Mouse (Mus musculus): ENCODE data around the gene Chka. TPM values are rescaled to one million over a fixed set of nuclear protein-coding genes. Genes with fewer than 3 reads are reported as not detected.

The Chka gene
- polyA plus RNA-seq, 1 experiment: 39.1 TPM

DNA sequence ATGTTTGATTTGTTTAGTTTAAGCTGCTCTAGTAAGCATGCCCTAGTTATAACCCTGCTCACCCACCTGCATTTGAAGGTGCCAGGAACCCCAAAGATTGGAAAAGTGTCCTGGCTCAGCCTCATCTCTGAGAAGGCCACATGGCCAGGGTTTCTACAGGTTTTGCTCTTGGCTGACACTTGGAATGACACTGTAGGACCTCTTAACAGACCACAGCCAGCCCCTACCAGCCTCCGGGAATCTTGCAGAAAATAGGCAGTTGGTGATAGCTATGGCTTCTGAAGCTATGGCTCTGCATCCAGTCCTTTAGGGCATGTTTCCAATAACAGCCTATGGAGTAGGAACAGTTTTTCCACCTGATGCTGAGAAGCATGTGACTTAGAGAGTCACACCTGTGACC, 6.7 kb upstream of the Chka start:
- peaks cover 41% of the 10 kb centered on the region for H3K4me1 ChIP-seq (replicated peaks; ENCODE audit: control insufficient read depth, insufficient read depth, low read length)
- WGBS: 97% methylated on average over 1 of the region's 1 CpGs
- no peak overlapping the region for H3K27ac ChIP-seq (ENCODE audit: control insufficient read depth, insufficient read depth, low read length)
- H3K36me3 ChIP-seq (ENCODE audit: control insufficient read depth, insufficient read depth, low read length): no peaks in the 10 kb centered on the region
- TF ChIP-seq CTCF (IDR thresholded peaks at IDR 0.05; ENCODE audit: borderline replicate concordance, control insufficient read depth, extremely low read depth, insufficient read depth, low read length, poor library complexity): no peak
- no peak for TF ChIP-seq POLR2A (IDR thresholded peaks at IDR 0.05; ENCODE audit: control insufficient read depth, extremely low read depth, insufficient read depth, low read length, poor library complexity)
- no peak overlapping the region for H3K4me3 ChIP-seq (ENCODE audit: control insufficient read depth, insufficient read depth, low read length)
- no peak for DNase-seq
- no peaks in the 10 kb centered on the region for H3K27me3 ChIP-seq (ENCODE audit: control insufficient read depth, insufficient read depth, low read length)

- Histone ChIP-seq H3K36me3 (ENCODE audit: control insufficient read depth, insufficient read depth, low read length) (no peaks in the 10 kb centered on the region), H3K27me3 (ENCODE audit: control insufficient read depth, insufficient read depth, low read length) (no peaks in the 10 kb centered on the region), H3K4me3 (ENCODE audit: control insufficient read depth, insufficient read depth, low read length) (no peak overlapping the region), H3K4me1 (replicated peaks; ENCODE audit: control insufficient read depth, insufficient read depth, low read length) (peaks cover 39% of the 10 kb centered on the region), H3K27ac (ENCODE audit: control insufficient read depth, insufficient read depth, low read length) (no peak overlapping the region)
- 95% methylated on average over 11 of the region's 11 CpGs for WGBS
- no peak for DNase-seq
- no peak for TF ChIP-seq POLR2A (IDR thresholded peaks at IDR 0.05; ENCODE audit: control insufficient read depth, extremely low read depth, insufficient read depth, low read length, poor library complexity)
- no peak for TF ChIP-seq CTCF (IDR thresholded peaks at IDR 0.05; ENCODE audit: borderline replicate concordance, control insufficient read depth, extremely low read depth, insufficient read depth, low read length, poor library complexity)
Measured at GRCm38 (mm10) chr19:3845339-3845738, 6.2 kb upstream of the Chka start.

- 90% methylated on average over 1 of the region's 1 CpGs for WGBS
- DNase-seq: no peak
- Histone ChIP-seq H3K4me3 (ENCODE audit: control insufficient read depth, insufficient read depth, low read length) (no peak overlapping the region), H3K27ac (ENCODE audit: control insufficient read depth, insufficient read depth, low read length) (no peak overlapping the region), H3K27me3 (ENCODE audit: control insufficient read depth, insufficient read depth, low read length) (no peaks in the 10 kb centered on the region), H3K4me1 (replicated peaks; ENCODE audit: control insufficient read depth, insufficient read depth, low read length) (peaks cover 35% of the 10 kb centered on the region), H3K36me3 (ENCODE audit: control insufficient read depth, insufficient read depth, low read length) (no peaks in the 10 kb centered on the region)
- no peak for TF ChIP-seq CTCF (IDR thresholded peaks at IDR 0.05; ENCODE audit: borderline replicate concordance, control insufficient read depth, extremely low read depth, insufficient read depth, low read length, poor library complexity)
- TF ChIP-seq POLR2A (IDR thresholded peaks at IDR 0.05; ENCODE audit: control insufficient read depth, extremely low read depth, insufficient read depth, low read length, poor library complexity): no peak
Measured at GRCm38 (mm10) chr19:3845803-3846406, 5.7 kb upstream of the Chka start.

DNA sequence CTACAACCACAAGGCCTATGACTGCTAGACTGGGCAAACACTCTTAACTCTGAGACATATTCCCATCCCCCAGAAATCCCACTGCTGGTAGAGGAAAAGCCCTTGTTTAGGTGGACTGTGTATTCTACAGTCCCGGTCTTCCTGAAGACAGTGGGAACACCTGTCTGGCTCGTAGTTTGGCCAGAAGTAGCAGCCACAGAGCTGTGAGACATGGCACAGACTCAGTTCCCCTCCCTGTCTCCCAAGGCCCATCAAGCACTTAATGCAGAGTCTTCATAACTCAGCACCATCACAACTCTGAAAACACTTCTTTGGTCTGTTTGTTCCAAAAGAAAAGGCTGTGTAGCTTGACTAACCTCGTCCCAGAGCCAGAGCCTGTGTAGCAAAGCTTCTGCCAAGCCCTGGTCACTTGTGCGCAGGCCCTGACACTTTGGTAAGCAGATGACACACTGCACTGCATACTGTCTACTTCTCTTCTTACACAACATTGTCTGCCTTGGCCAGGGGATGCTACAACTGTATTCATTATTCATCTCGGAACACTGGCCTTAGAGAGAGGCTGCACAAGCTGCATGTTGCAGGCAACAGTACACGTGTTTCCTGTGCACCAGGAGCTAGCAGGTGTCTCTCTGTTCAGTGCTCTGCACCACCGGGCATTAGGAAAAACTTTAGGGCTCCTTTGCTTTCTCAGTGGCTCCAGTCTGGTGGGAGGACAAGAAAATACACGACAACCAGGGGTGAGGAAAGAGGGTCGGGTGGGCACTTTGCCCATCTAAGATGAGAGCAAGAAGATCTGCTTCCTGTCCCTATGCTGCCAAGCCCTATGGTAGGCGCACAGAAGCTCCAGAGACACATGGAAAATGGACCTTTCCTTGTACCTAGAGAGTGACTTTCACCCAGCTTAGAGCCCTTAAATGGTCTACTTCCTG, 4.6 kb upstream of the Chka start:
- 61% methylated on average over 10 of the region's 10 CpGs for WGBS
- H3K36me3 ChIP-seq (ENCODE audit: control insufficient read depth, insufficient read depth, low read length): no peaks in the 10 kb centered on the region
- peak; percentile 16 for DNase-seq

DNA sequence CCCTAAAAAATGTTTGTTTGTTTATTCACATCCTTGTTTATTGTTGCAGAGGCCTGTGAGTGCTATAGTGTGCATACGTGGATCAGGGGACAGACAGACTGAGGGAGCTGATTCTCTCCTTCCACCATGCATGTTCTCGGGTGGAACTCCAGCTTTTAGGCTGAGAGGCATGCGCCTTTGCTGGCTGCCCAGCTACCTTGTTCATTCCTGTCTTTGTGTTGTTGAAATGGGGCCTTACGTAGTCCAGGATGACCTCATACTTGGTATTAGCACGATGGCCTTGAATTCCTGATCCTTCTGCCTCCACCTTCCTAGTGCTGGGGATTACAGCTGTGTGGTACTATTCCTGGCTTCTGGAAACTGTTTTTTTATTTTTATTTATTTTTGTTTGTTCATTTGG, 3.9 kb upstream of the Chka start:
- Histone ChIP-seq H3K4me1 (replicated peaks; ENCODE audit: control insufficient read depth, insufficient read depth, low read length) (peaks cover 31% of the 10 kb centered on the region), H3K4me3 (ENCODE audit: control insufficient read depth, insufficient read depth, low read length) (no peak overlapping the region), H3K27me3 (ENCODE audit: control insufficient read depth, insufficient read depth, low read length) (no peaks in the 10 kb centered on the region), H3K27ac (ENCODE audit: control insufficient read depth, insufficient read depth, low read length) (no peak overlapping the region), H3K36me3 (ENCODE audit: control insufficient read depth, insufficient read depth, low read length) (no peaks in the 10 kb centered on the region)
- WGBS: 96% methylated on average over 5 of the region's 5 CpGs
- no peak for TF ChIP-seq POLR2A (IDR thresholded peaks at IDR 0.05; ENCODE audit: control insufficient read depth, extremely low read depth, insufficient read depth, low read length, poor library complexity)
- TF ChIP-seq CTCF (IDR thresholded peaks at IDR 0.05; ENCODE audit: borderline replicate concordance, control insufficient read depth, extremely low read depth, insufficient read depth, low read length, poor library complexity): no peak
- DNase-seq: no peak

More for the DNA sequence above, 4.6 kb upstream of the Chka start:
- H3K27ac ChIP-seq (ENCODE audit: control insufficient read depth, insufficient read depth, low read length): peak overlapping the region; percentile 18; the same call in 1 of the 2 replicates
- TF ChIP-seq POLR2A (IDR thresholded peaks at IDR 0.05; ENCODE audit: control insufficient read depth, extremely low read depth, insufficient read depth, low read length, poor library complexity) (no peak), CTCF (IDR thresholded peaks at IDR 0.05; ENCODE audit: borderline replicate concordance, control insufficient read depth, extremely low read depth, insufficient read depth, low read length, poor library complexity) (no peak)
- no peak overlapping the region for H3K4me3 ChIP-seq (ENCODE audit: control insufficient read depth, insufficient read depth, low read length)
- peaks cover 34% of the 10 kb centered on the region for H3K4me1 ChIP-seq (replicated peaks; ENCODE audit: control insufficient read depth, insufficient read depth, low read length)
- H3K27me3 ChIP-seq (ENCODE audit: control insufficient read depth, insufficient read depth, low read length): no peaks in the 10 kb centered on the region

- no peak for DNase-seq
- H3K27ac ChIP-seq (ENCODE audit: control insufficient read depth, insufficient read depth, low read length): no peak overlapping the region
- H3K4me3 ChIP-seq (ENCODE audit: control insufficient read depth, insufficient read depth, low read length): no peak overlapping the region
- WGBS: 90% methylated on average over 7 of the region's 7 CpGs
- H3K27me3 ChIP-seq (ENCODE audit: control insufficient read depth, insufficient read depth, low read length): no peaks in the 10 kb centered on the region
- H3K36me3 ChIP-seq (ENCODE audit: control insufficient read depth, insufficient read depth, low read length): no peaks in the 10 kb centered on the region
- H3K4me1 ChIP-seq (replicated peaks; ENCODE audit: control insufficient read depth, insufficient read depth, low read length): peaks cover 30% of the 10 kb centered on the region
- TF ChIP-seq POLR2A (IDR thresholded peaks at IDR 0.05; ENCODE audit: control insufficient read depth, extremely low read depth, insufficient read depth, low read length, poor library complexity): no peak
- no peak for TF ChIP-seq CTCF (IDR thresholded peaks at IDR 0.05; ENCODE audit: borderline replicate concordance, control insufficient read depth, extremely low read depth, insufficient read depth, low read length, poor library complexity)
Measured at GRCm38 (mm10) chr19:3848207-3848808, 3.3 kb upstream of the Chka start.

All from thymus, adult 2 months (tissue).